Mouse (Mus musculus): ENCODE measurements around the gene Ptgdr2. TPM values are rescaled to one million over a fixed set of nuclear protein-coding genes. Genes with fewer than 3 reads are reported as not detected.

Gene Ptgdr2
- total RNA-seq (2023) = not detected

GRCm38 (mm10) chr19:10937110-10937563, at the start of gene Ptgdr2:
Gene Ptgdr2 (plus strand): TSS chr19:10937160.

GRCm38 (mm10) chr19:10895016-10895528, 41.9 kb upstream of the Ptgdr2 start, which contains the start of gene Prpf19:
Gene Prpf19 (plus strand): TSS chr19:10895231.

DNA sequence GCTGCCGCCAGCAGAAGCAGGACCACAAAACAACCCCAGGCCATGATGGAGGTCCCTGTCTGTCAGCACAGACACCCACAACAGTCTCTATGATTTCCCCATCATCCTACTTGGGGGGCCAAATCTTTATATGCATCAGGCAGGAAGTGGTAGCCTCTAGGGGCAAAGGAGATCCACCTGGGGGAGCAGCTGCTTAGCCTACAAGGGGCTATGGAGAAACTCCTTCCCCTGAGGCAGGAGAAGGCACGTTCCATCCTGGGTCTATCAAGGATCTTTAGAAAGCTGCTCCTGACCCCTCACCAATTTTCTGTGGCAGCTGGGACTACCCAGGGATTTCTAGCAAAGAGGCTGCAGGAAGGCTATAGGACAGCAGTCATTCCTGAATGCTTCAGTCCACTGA, 16.4 kb upstream of the Ptgdr2 start, which contains the start of gene Zp1:
Zp1 (minus strand) TSS at position 101 of the 400 bp plus-strand sequence.

GRCm38 (mm10) chr19:10949112-10949511, 12.2 kb downstream of the Ptgdr2 start, which contains the start of gene Ccdc86:
Gene Ccdc86 (minus strand): TSS chr19:10949266.

GRCm38 (mm10) chr19:10974238-10974865, 37.4 kb downstream of the Ptgdr2 start, which contains the start of gene Ms4a10:
Gene Ms4a10 (minus strand): TSS chr19:10974670.

Other genes with a start within 250 kb of the Ptgdr2 start
- 10 to 100 TPM; 44.6 to 48.3 TPM for gene Vps37c, start 248.4 kb upstream of the Ptgdr2 start, total RNA-seq (2023)
- gene Cd5, start 198.2 kb upstream of the Ptgdr2 start, total RNA-seq (2023) = under 1 TPM in 1 of 2 experiments, not detected in 1; 0.22 TPM
- gene Cd6, start 107.1 kb upstream of the Ptgdr2 start, total RNA-seq (2023) = 1 to 10 TPM in 1 of 2 experiments, under 1 TPM in 1; 0.99 to 2.1 TPM
- gene Slc15a3, start 97.4 kb upstream of the Ptgdr2 start, total RNA-seq (2023) = 100 to 1,000 TPM; 131 to 142 TPM
- gene Tmem132a, start 67.2 kb upstream of the Ptgdr2 start, total RNA-seq (2023) = under 1 TPM; 0.31 to 0.81 TPM
- 10 to 100 TPM; 27.1 to 32.1 TPM for gene Tmem109, start 55.2 kb upstream of the Ptgdr2 start, total RNA-seq (2023)
- gene Prpf19, start 41.9 kb upstream of the Ptgdr2 start, total RNA-seq (2023) = 10 to 100 TPM; 56.9 to 59.5 TPM
- not detected for gene Zp1, start 16.5 kb upstream of the Ptgdr2 start, total RNA-seq (2023)
- gene Ccdc86, start 12.1 kb downstream of the Ptgdr2 start, total RNA-seq (2023) = 10 to 100 TPM; 10.7 to 11.5 TPM
- not detected for gene Ms4a10, start 37.5 kb downstream of the Ptgdr2 start, total RNA-seq (2023)
- not detected for gene Ms4a15, start 56.1 kb downstream of the Ptgdr2 start, total RNA-seq (2023)
- gene Ms4a18, start 80.9 kb downstream of the Ptgdr2 start, total RNA-seq (2023) = not detected
- 10 to 100 TPM; 41.2 to 41.4 TPM for gene Ms4a8a, start 143.9 kb downstream of the Ptgdr2 start, total RNA-seq (2023)
- not detected for gene 1700017D01Rik, start 193.7 kb downstream of the Ptgdr2 start, total RNA-seq (2023)
- not detected for gene 1700025F22Rik, start 228.2 kb downstream of the Ptgdr2 start, total RNA-seq (2023)

All from neutrophil, adult 83 days (primary cell).